Mouse (Mus musculus): ENCODE measurements around the gene Col9a3. TPM values are rescaled to one million over a fixed set of nuclear protein-coding genes. Genes with fewer than 3 reads are reported as not detected.

Gene Col9a3
- polyA plus RNA-seq, 1 experiment from 2014 or later, result 17.5 TPM

Other genes starting within 250 kb of the Col9a3 start
- 1.6 and 1.9 TPM in 2 replicates for gene Slco4a1, start 141.5 kb upstream of the Col9a3 start, polyA plus RNA-seq (2015; fragmentation: Nextera tagmentation; extraction: Ambion mirVana)
- 1.2 and 1.3 TPM in 2 replicates for gene Ntsr1, start 97.8 kb upstream of the Col9a3 start, polyA plus RNA-seq (2015; fragmentation: Nextera tagmentation; extraction: Ambion mirVana)
- gene Mrgbp, start 16.5 kb upstream of the Col9a3 start, polyA plus RNA-seq (2015; fragmentation: Nextera tagmentation; extraction: Ambion mirVana), result 49.2 and 51.9 TPM in 2 replicates
- gene Ogfr, start 8.5 kb upstream of the Col9a3 start, polyA plus RNA-seq (2015; fragmentation: Nextera tagmentation; extraction: Ambion mirVana), result 89.5 and 95.8 TPM in 2 replicates
- 0.09 and 0.15 TPM in 2 replicates for gene Tcfl5, start 44.9 kb downstream of the Col9a3 start, polyA plus RNA-seq (2015; fragmentation: Nextera tagmentation; extraction: Ambion mirVana)
- 33.9 and 36.3 TPM in 2 replicates for gene Dido1, start 112.2 kb downstream of the Col9a3 start, polyA plus RNA-seq (2015; fragmentation: Nextera tagmentation; extraction: Ambion mirVana)
- 56.3 and 61.1 TPM in 2 replicates for gene Gid8, start 112.3 kb downstream of the Col9a3 start, polyA plus RNA-seq (2015; fragmentation: Nextera tagmentation; extraction: Ambion mirVana)
- 0.27 and 0.61 TPM in 2 replicates for gene Slc17a9, start 127.5 kb downstream of the Col9a3 start, polyA plus RNA-seq (2015; fragmentation: Nextera tagmentation; extraction: Ambion mirVana)
- gene Bhlhe23, start 179.1 kb downstream of the Col9a3 start, polyA plus RNA-seq (2015; fragmentation: Nextera tagmentation; extraction: Ambion mirVana), result 18.7 and 25.0 TPM in 2 replicates

Measured in midbrain, embryonic 13.5 days (tissue).